Mouse (Mus musculus): ENCODE measurements around the gene Otulinl. TPM values are rescaled to one million over a fixed set of nuclear protein-coding genes. Genes with fewer than 3 reads are reported as not detected.
"Not testable (repeated sequence)": the region's sequence is repeated elsewhere in the genome, so short reads cannot be mapped to it uniquely, and the experiment has no call there.

Gene Otulinl
- 29.1 and 31.9 TPM in 2 replicates for polyA plus RNA-seq (2015; fragmentation: Nextera tagmentation; extraction: Ambion mirVana)

GRCm38 (mm10) chr15:27681419-27682187 is at the start of gene Otulinl:
TSS of gene Otulinl (minus strand) at chr15:27681579.
- Histone ChIP-seq H3K9me3 (ENCODE audit: low read length) (no peaks in the 10 kb centered on the region), H3K9ac (replicated peaks; ENCODE audit: low read length) (peak within 1 kb of the TSS; percentile 79), H3K4me1 (ENCODE audit: insufficient read depth, low read length) (peaks cover 23% of the 10 kb centered on the region), H3K4me2 (replicated peaks; ENCODE audit: low read depth, low read length) (peak within 1 kb of the TSS; percentile 95), H3K27me3 (ENCODE audit: insufficient read depth, low read length) (no peaks in the 10 kb centered on the region), H3K27ac (ENCODE audit: low read length) (peak within 1 kb of the TSS; percentile 86), H3K4me3 (ENCODE audit: low read length) (peak within 1 kb of the TSS; percentile 78), H3K36me3 (ENCODE audit: insufficient read depth, low read length) (no peaks in the 10 kb centered on the region)
- WGBS, result under 1% methylated on average over 59 of the region's 59 CpGs
- peak; percentile 99 for ATAC-seq (ENCODE audit: low FRiP score, low TSS enrichment)

- H3K4me3 ChIP-seq (ENCODE audit: low read length), result no peak overlapping the region
- H3K27ac ChIP-seq (ENCODE audit: low read length), result no peak overlapping the region
- H3K4me1 ChIP-seq (ENCODE audit: insufficient read depth, low read length), result peaks cover 7% of the 10 kb centered on the region; the same call in 1 of the 2 replicates
- H3K27me3 ChIP-seq (ENCODE audit: insufficient read depth, low read length), result no peaks in the 10 kb centered on the region
- no peaks in the 10 kb centered on the region for H3K36me3 ChIP-seq (ENCODE audit: insufficient read depth, low read length)
- no peak overlapping the region for H3K4me2 ChIP-seq (replicated peaks; ENCODE audit: low read depth, low read length)
- H3K9me3 ChIP-seq (ENCODE audit: low read length), result no peaks in the 10 kb centered on the region
- no peak overlapping the region for H3K9ac ChIP-seq (replicated peaks; ENCODE audit: low read length)
- ATAC-seq (ENCODE audit: low FRiP score, low TSS enrichment), result no peak
- 81% methylated on average over 6 of the region's 6 CpGs for WGBS
Measured at GRCm38 (mm10) chr15:27726228-27726627, 44.8 kb upstream of the Otulinl start.

- no peak overlapping the region for H3K9ac ChIP-seq (replicated peaks; ENCODE audit: low read length)
- ATAC-seq (ENCODE audit: low FRiP score, low TSS enrichment), result no peak
- H3K4me3 ChIP-seq (ENCODE audit: low read length), result no peak overlapping the region
- peaks cover 7% of the 10 kb centered on the region; the same call in 1 of the 2 replicates for H3K4me1 ChIP-seq (ENCODE audit: insufficient read depth, low read length)
- H3K27ac ChIP-seq (ENCODE audit: low read length), result peak overlapping the region; percentile 63
- no peak overlapping the region for H3K4me2 ChIP-seq (replicated peaks; ENCODE audit: low read depth, low read length)
- H3K36me3 ChIP-seq (ENCODE audit: insufficient read depth, low read length), result no peaks in the 10 kb centered on the region
- no peaks in the 10 kb centered on the region for H3K27me3 ChIP-seq (ENCODE audit: insufficient read depth, low read length)
- no peaks in the 10 kb centered on the region for H3K9me3 ChIP-seq (ENCODE audit: low read length)
- 53% methylated on average over 9 of the region's 9 CpGs for WGBS
Measured at GRCm38 (mm10) chr15:27724796-27725680, 43.7 kb upstream of the Otulinl start.

GRCm38 (mm10) chr15:27724298-27724697 is 42.9 kb upstream of the Otulinl start:
- Histone ChIP-seq H3K9ac (replicated peaks; ENCODE audit: low read length) (no peak overlapping the region), H3K27ac (ENCODE audit: low read length) (peak overlapping the region; percentile 63), H3K27me3 (ENCODE audit: insufficient read depth, low read length) (no peaks in the 10 kb centered on the region), H3K36me3 (ENCODE audit: insufficient read depth, low read length) (no peaks in the 10 kb centered on the region), H3K4me3 (ENCODE audit: low read length) (no peak overlapping the region), H3K4me1 (ENCODE audit: insufficient read depth, low read length) (peaks cover 7% of the 10 kb centered on the region; the same call in 1 of the 2 replicates), H3K9me3 (ENCODE audit: low read length) (no peaks in the 10 kb centered on the region), H3K4me2 (replicated peaks; ENCODE audit: low read depth, low read length) (no peak overlapping the region)
- 36% methylated on average over 6 of the region's 6 CpGs for WGBS
- 0 out of 2 replicates have a peak, but pooled peaks have one; percentile 13 for ATAC-seq (ENCODE audit: low FRiP score, low TSS enrichment)

- no peak overlapping the region; the same call in 1 of the 2 replicates for H3K27ac ChIP-seq (ENCODE audit: low read length)
- peak; percentile 69; the same call in 1 of the 2 replicates for ATAC-seq (ENCODE audit: low FRiP score, low TSS enrichment)
Measured at GRCm38 (mm10) chr15:27723746-27724145, 42.4 kb upstream of the Otulinl start.

GRCm38 (mm10) chr15:27720297-27720696 is 38.9 kb upstream of the Otulinl start:
- not testable (repeated sequence) for H3K27ac ChIP-seq (ENCODE audit: low read length); H3K27me3 ChIP-seq (ENCODE audit: insufficient read depth, low read length); H3K4me1 ChIP-seq (ENCODE audit: insufficient read depth, low read length); H3K9me3 ChIP-seq (ENCODE audit: low read length); H3K36me3 ChIP-seq (ENCODE audit: insufficient read depth, low read length); H3K9ac ChIP-seq (replicated peaks; ENCODE audit: low read length); ATAC-seq (ENCODE audit: low FRiP score, low TSS enrichment); H3K4me2 ChIP-seq (replicated peaks; ENCODE audit: low read depth, low read length); H3K4me3 ChIP-seq (ENCODE audit: low read length)
- WGBS, result 87% methylated on average over 8 of the region's 8 CpGs

More at GRCm38 (mm10) chr15:27723746-27724145, 42.4 kb upstream of the Otulinl start:
- Histone ChIP-seq H3K27me3 (ENCODE audit: insufficient read depth, low read length) (no peaks in the 10 kb centered on the region), H3K9ac (replicated peaks; ENCODE audit: low read length) (no peak overlapping the region), H3K9me3 (ENCODE audit: low read length) (no peaks in the 10 kb centered on the region), H3K4me3 (ENCODE audit: low read length) (no peak overlapping the region), H3K4me1 (ENCODE audit: insufficient read depth, low read length) (peaks cover 7% of the 10 kb centered on the region; the same call in 1 of the 2 replicates), H3K4me2 (replicated peaks; ENCODE audit: low read depth, low read length) (no peak overlapping the region), H3K36me3 (ENCODE audit: insufficient read depth, low read length) (no peaks in the 10 kb centered on the region)
- WGBS, result 45% methylated on average over 6 of the region's 6 CpGs

GRCm38 (mm10) chr15:27718668-27719067 is 37.3 kb upstream of the Otulinl start:
- Histone ChIP-seq H3K27me3 (ENCODE audit: insufficient read depth, low read length) (no peaks in the 10 kb centered on the region), H3K9me3 (ENCODE audit: low read length) (no peaks in the 10 kb centered on the region), H3K9ac (replicated peaks; ENCODE audit: low read length) (no peak overlapping the region), H3K36me3 (ENCODE audit: insufficient read depth, low read length) (no peaks in the 10 kb centered on the region), H3K4me2 (replicated peaks; ENCODE audit: low read depth, low read length) (no peak overlapping the region), H3K4me3 (ENCODE audit: low read length) (no peak overlapping the region), H3K27ac (ENCODE audit: low read length) (no peak overlapping the region), H3K4me1 (ENCODE audit: insufficient read depth, low read length) (no peaks in the 10 kb centered on the region)
- no peak for ATAC-seq (ENCODE audit: low FRiP score, low TSS enrichment)
- WGBS, result 81% methylated on average over 7 of the region's 7 CpGs

- Histone ChIP-seq H3K27me3 (ENCODE audit: insufficient read depth, low read length) (no peaks in the 10 kb centered on the region), H3K4me2 (replicated peaks; ENCODE audit: low read depth, low read length) (no peak overlapping the region), H3K4me1 (ENCODE audit: insufficient read depth, low read length) (no peaks in the 10 kb centered on the region), H3K9ac (replicated peaks; ENCODE audit: low read length) (0 out of 2 replicates have a peak overlapping the region, but pooled peaks have one; percentile 25), H3K36me3 (ENCODE audit: insufficient read depth, low read length) (no peaks in the 10 kb centered on the region), H3K27ac (ENCODE audit: low read length) (no peak overlapping the region), H3K4me3 (ENCODE audit: low read length) (no peak overlapping the region), H3K9me3 (ENCODE audit: low read length) (no peaks in the 10 kb centered on the region)
- WGBS, result 34% methylated on average over 3 of the region's 3 CpGs
- no peak for ATAC-seq (ENCODE audit: low FRiP score, low TSS enrichment)
Measured at GRCm38 (mm10) chr15:27715331-27715730, 34.0 kb upstream of the Otulinl start.

- WGBS, result 64% methylated on average over 9 of the region's 9 CpGs
- Histone ChIP-seq H3K27ac (ENCODE audit: low read length) (no peak overlapping the region), H3K27me3 (ENCODE audit: insufficient read depth, low read length) (no peaks in the 10 kb centered on the region), H3K9ac (replicated peaks; ENCODE audit: low read length) (no peak overlapping the region), H3K9me3 (ENCODE audit: low read length) (no peaks in the 10 kb centered on the region), H3K36me3 (ENCODE audit: insufficient read depth, low read length) (no peaks in the 10 kb centered on the region), H3K4me2 (replicated peaks; ENCODE audit: low read depth, low read length) (no peak overlapping the region), H3K4me1 (ENCODE audit: insufficient read depth, low read length) (no peaks in the 10 kb centered on the region), H3K4me3 (ENCODE audit: low read length) (no peak overlapping the region)
- ATAC-seq (ENCODE audit: low FRiP score, low TSS enrichment), result no peak
Measured at GRCm38 (mm10) chr15:27710698-27711097, 29.3 kb upstream of the Otulinl start.

All from kidney, embryonic 16.5 days (tissue).